Mouse (Mus musculus): ENCODE measurements around the gene Xrra1. TPM values are rescaled to one million over a fixed set of nuclear protein-coding genes. Genes with fewer than 3 reads are reported as not detected.

The Xrra1 gene
- total RNA-seq, 2 experiments from 2014 or later: 0.66 to 1.2 TPM

DNA sequence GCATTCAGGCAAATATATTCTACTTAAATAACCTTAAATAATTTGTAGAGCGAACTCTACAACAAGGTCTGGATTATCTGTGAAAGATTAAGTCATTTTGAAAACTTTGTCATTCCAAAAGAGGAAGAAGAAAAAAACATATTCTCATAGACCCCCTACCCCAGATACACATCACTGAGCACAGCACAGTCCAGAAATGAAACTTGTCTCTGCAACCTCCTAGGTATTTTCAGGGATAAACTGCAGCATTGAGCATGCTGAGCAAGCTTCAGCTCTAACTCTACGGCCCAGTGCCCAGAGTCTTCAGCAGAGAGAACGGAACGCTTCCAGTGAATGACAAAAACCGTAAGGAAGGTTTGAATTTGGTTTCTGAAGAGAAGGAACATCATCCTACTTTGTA, 8.4 kb upstream of the Xrra1 start:
- DNase-seq (ENCODE audit: low spot score): no peak

GRCm38 (mm10) chr7:99851121-99851520, 7.8 kb upstream of the Xrra1 start:
- DNase-seq (ENCODE audit: low spot score): no peak

DNA sequence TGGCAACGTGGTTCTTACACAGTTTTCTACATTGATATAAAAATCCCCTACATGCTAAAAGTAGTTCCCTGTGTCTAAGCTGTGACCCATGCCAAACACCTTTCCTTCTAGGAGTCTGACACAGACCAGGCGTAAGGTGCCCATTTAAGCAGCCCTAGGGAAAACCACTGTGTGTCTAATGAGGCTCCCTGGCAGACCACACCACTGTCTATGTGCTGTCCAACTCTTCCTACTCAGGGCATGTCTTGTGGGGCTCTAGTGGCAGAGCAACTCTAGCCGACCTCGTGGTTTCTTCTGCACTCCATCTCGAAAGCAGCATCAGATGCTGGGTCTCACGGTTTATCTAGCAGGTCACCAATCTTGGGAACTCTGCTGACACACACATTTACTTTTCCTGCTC, 7.3 kb upstream of the Xrra1 start:
- peak; percentile 9 for DNase-seq (ENCODE audit: low spot score)

GRCm38 (mm10) chr7:99853350-99853749, 5.6 kb upstream of the Xrra1 start:
- DNase-seq (ENCODE audit: low spot score): no peak

DNA sequence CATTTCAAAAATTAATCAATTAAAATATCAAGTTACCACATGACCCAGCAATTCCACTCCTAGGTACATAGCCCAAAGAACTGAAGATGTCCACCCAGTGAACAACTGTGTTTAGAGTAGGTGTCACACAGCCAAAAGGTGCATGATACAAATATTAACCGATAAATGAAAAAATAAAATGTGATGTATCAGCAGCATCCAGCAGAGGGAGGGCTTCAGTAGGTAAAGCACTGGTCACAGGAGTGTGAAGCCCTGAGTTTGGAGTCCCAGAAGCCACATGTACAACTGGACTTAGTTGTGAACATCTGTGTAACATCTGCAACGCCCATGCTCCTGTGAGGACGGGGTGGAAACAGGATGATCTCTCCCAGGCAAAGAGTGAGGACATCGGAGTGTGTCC, 4.6 kb upstream of the Xrra1 start:
- DNase-seq (ENCODE audit: low spot score): no peak

DNA sequence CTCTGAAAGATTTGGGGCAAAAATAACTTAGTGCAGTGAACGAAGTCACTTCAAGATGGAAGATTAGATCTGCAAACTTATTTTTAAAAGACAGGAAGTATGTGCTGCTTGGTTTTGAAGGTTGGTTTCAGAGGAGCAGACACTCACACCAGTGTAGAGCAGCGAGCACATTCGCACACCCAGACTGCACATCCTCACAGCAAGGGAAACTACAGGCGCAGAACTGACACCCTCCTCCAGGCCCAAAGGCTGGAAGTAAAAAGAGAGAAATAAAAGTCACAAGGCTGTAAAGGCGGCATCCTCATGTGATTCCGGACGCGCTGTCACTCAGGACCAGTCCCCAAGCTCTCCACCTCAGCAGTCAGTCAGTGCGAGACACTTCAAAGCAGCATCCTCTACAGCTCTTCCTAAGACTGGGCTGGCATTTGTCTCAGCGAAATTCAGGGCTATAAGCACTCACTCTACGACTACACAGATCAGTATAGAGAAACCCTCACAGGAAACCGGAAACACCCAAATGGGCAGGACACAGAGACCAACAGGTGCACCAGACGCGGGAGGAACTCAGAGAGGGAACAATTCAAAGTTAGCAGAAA, 2.6 kb upstream of the Xrra1 start:
- DNase-seq (ENCODE audit: low spot score): no peak

GRCm38 (mm10) chr7:99858175-99858812, 622 bp upstream of the Xrra1 start:
- DNase-seq (ENCODE audit: low spot score): no peak

DNA sequence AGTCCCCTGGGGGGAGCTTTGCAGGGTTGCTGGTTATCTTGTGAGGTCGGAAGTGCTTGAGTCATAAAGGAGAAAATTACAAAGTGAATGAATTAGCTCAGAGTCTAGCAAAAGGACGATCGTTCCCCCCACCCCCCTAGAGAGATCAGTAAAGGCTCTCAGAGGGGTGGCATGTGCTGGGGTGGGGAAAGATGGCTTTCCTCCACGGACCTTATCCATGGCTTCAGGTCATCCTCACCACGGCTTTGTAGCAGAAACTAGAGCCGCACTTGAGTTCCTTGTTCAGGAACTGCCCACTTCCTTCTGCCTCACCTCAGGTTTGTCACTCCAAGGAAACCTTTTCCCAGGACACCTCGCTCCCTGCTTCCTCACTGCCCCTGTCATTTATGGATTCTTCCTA, 4.4 kb downstream of the Xrra1 start, which contains the start of gene Spcs2:
Gene Spcs2, minus strand, starts transcription at position 101 of the 400 bp plus-strand sequence.
- no peak for DNase-seq (ENCODE audit: low spot score)

DNA sequence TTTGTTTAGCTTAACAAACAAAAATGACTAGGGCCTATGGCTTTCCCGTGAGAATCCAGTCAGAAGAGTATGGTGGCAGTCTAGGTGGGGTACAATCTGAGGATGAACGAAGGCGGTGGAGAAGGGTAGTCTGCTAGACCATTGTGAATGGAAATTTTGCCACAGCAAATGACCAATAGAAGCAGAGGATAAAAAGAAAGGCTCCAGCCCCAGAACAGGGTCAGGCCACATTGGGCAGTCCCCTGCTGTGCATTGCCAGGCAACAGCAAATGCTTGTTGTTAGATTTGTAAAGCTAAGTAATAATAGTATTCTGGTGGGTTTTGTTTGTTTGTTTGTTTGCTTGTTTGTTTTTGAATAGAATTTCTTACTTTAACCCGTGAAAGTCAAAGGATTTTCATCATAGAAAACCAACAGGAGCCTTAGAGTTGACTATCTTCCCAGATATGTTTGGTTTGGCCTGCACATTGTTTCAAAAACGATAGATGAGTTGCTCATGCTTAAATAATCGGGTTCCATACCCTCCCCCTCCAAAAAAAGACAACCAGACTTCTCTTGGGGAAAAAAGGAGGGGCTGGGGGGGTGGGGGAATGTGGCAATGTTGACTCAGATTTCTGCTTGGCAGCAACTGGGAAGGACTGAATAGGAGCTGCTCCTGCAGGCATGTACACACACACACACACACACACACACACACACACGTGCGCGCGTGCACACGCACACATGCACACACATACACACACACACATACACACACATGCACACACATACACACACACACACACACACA, 5.5 kb downstream of the Xrra1 start:
- no peak for DNase-seq (ENCODE audit: low spot score)

GRCm38 (mm10) chr7:99865219-99865618, 6.3 kb downstream of the Xrra1 start:
- DNase-seq (ENCODE audit: low spot score): no peak

- no peak for DNase-seq (ENCODE audit: low spot score)
These were observed 10.4 kb downstream of the Xrra1 start for GRCm38 (mm10) chr7:99869296-99869695.

DNA sequence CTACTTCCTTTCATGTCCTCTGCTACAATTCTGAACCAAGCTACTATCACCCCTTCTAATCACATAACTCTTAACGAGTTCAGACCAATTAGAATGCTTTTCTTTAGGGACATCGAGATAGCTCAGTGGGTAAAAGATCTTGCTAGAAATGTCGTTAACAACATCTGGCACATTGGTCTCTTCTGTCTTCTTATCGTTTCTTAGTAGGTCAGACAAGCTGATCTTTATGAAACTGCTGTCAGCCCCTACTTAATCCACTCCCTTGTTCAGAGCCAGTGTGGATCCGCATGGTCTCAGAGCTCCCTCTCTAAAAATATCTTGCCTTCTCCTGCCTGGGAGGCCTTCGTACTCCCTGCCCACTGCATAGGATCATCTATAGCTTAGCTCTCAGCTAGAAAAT, 15.0 kb downstream of the Xrra1 start:
- no peak for DNase-seq (ENCODE audit: low spot score)

- DNase-seq (ENCODE audit: low spot score): no peak
These were observed 17.0 kb downstream of the Xrra1 start for GRCm38 (mm10) chr7:99875891-99876290.

GRCm38 (mm10) chr7:99876345-99876744, 17.4 kb downstream of the Xrra1 start:
- peak; percentile 86 for DNase-seq (ENCODE audit: low spot score)

- no peak for DNase-seq (ENCODE audit: low spot score)
These were observed 19.3 kb downstream of the Xrra1 start for GRCm38 (mm10) chr7:99878254-99878653.

DNA sequence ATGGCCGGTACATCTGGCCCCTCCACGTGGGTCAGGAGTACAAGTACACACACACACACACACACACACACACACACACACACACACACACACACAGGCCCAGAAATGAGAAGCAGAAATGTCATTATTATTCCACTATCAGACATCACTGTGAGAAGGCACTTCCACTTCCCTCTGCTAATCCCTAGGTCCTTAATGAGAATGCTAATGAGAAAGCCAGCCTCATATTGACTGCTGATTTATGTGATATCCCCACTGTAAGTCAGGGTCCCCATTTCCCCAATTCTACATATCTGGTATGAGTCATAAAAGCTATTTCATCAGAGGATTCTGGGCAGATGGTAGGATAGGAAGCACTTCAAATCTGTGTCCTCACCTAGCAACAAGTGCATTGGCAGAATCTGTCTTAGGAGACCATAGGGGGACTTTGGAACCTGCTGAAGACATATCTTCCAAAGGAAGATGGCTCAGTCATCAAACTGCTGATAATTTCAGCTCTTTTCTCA, 28.4 kb downstream of the Xrra1 start:
- no peak for DNase-seq (ENCODE audit: low spot score)

GRCm38 (mm10) chr7:99887743-99888142, 28.8 kb downstream of the Xrra1 start:
- no peak for DNase-seq (ENCODE audit: low spot score)

DNA sequence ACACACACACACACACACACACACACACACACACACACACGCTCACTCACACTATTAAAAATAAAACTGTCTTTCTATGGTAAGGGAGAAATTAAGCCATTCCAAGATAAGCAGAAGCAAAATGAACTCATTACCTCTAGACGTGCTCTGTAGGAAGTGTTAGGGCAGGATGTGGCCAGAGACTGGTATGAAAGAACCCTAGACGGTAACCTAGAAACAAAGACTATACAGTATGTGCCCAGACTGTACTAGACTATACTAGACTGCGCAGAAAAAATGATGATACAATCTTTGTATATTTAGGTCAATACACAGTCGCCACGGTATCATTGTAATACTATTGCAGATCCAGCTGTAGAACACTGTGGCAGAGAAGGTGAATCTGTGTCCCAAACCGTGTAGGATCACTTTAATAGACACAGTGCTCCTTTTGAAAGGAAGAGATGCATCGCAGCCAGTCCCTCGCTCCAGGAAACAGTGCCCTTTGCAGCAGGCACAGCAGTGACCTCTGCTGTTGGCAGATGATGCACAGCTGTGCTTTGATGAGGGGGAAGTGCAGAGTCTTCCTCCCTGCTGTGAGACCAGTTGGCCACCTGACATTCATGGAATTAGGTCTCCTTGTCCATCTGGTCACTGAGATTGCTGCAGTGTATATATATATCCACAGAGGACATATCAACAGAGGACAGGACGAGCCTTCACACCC, 30.4 kb downstream of the Xrra1 start:
- DNase-seq (ENCODE audit: low spot score): no peak

DNA sequence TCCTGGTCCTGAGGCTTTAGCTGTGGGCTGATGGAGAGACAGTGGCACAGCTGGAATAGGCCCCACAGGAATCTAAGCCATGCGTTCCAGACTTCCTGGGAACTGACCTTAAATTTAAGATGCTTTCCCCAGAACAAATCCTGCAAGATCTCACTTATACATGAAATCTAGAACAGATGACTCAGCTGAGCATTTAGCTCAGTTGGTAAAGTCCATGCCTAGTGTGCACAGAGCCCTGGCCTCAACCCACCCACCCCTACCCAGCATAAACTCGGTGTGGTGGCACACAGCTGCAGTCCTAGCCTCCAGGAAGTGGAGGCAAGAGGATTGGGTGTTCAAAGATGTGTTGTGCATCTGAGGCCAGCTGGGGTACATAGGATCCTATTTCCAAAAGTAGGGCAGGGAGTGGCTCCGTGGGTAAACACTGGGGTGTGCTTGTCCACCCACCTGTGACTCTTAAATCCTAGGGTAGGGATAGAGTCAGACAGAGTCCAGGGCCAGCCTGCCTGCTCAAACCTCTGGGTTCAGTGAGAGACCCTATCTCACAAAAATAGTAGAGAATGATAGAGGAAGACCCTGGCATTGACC, 31.3 kb downstream of the Xrra1 start:
- DNase-seq (ENCODE audit: low spot score): no peak

DNA sequence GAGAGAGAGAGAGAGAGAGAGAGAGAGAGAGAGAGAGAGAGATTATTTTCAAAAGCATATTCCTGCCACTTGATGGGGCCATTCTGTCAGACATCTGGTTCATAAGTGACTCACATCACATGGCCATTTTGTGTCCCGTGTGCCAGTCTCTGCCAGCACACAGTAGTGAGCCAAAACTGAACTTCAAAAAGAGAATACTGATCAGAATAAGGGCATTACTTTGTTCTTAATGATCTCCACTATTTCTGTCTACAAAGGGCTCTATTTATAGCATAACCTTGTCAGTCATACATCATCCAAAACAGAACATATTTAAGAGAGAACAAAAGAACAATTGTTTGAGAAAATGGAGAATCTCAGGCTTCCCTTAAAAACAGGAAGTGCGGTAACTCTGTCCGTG, 32.6 kb downstream of the Xrra1 start:
- no peak for DNase-seq (ENCODE audit: low spot score)

DNA sequence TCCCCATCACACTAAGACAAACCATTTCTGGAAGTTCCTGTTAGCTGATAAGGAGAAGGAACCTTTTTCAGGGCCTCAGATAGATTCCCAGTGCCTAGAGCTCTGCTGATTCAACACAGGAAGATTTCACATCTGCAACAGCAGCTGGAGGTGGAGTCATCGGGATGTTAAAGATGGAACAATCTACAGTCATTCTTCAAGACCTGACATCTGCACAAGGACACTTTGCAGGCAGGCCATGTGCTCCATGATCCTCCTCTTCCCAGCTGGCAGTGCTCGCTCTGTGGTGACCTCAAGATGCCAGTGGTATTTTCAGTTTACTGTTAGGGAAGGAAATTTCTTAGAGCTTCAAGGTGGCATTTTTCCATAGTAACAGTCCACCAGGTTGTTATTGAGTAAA, 33.4 kb downstream of the Xrra1 start:
- no peak for DNase-seq (ENCODE audit: low spot score)

DNA sequence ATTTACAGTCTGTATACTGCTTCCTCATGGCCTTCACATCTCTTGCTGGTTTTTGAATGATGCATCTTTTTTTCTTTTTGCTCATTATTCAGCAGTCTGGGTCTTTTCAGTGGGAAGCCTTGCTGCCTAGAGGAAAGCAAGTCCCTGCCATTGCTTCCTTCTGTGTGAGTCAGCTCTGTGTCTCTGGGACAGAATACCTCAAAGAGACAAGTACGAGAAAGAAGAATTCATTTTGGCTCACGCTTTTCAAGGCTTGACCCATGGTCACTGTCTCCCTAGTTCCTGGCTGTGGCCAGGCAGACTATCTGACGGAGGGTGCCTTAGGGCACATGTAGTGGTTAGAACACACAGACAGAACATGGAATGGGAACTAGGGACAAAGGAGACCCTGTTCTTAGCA, 35.1 kb downstream of the Xrra1 start:
- DNase-seq (ENCODE audit: low spot score): no peak
